28 mouse cellular contexts compared by ENCODE assay signal in genomic region chr7:18987100-18987499, GRCm38 (mm10). TPM values are rescaled to one million over a fixed set of nuclear protein-coding genes. Genes with fewer than 3 reads are reported as not detected.
"Had no signal": no experiment of that assay in that cellular context is flagged by ENCODE, and none has a peak within 500 bp of the region (broad histone marks: within the 10 kb centered on the region; RNA-seq: fewer than 3 reads in every experiment).

Gene Nanos2 (plus strand): TSS chr7:18987400.

- H3K4me2 ChIP-seq: heart, embryonic 11.5 days; heart, embryonic 12.5 days; heart, embryonic 13.5 days; heart, embryonic 15.5 days; hindbrain, embryonic 12.5 days; hindbrain, embryonic 13.5 days; hindbrain, embryonic 14.5 days; hindbrain, embryonic 15.5 days; intestine, embryonic 15.5 days; kidney, embryonic 15.5 days had no signal

- H3K9me3 ChIP-seq: heart, embryonic 12.5 days; heart, embryonic 13.5 days; heart, embryonic 15.5 days; hindbrain, embryonic 10.5 days; hindbrain, embryonic 12.5 days; hindbrain, embryonic 13.5 days; hindbrain, embryonic 15.5 days; intestine, embryonic 15.5 days; kidney, embryonic 15.5 days had no signal

- H3K9ac ChIP-seq: heart, embryonic 12.5 days; heart, embryonic 13.5 days; heart, embryonic 15.5 days; hindbrain, embryonic 12.5 days; hindbrain, embryonic 13.5 days; hindbrain, embryonic 14.5 days; hindbrain, embryonic 15.5 days; intestine, embryonic 15.5 days; kidney, embryonic 15.5 days had no signal

- H3K27ac ChIP-seq: heart, embryonic 13.5 days; heart, embryonic 15.5 days; hindbrain, embryonic 10.5 days; hindbrain, embryonic 12.5 days; hindbrain, embryonic 13.5 days; hindbrain, embryonic 14.5 days; hindbrain, embryonic 15.5 days; hindbrain, postnatal 0 days; intestine, embryonic 15.5 days; kidney, embryonic 15.5 days; kidney, postnatal 0 days; layer of hippocampus, adult 2 months; left cerebral cortex, adult 2 months had no signal

- H3K4me3 ChIP-seq: heart, embryonic 12.5 days; heart, embryonic 13.5 days; heart, embryonic 15.5 days; hindbrain, embryonic 10.5 days; hindbrain, embryonic 12.5 days; hindbrain, embryonic 13.5 days; hindbrain, embryonic 15.5 days; intestine, embryonic 15.5 days; kidney, embryonic 15.5 days; layer of hippocampus, adult 2 months; left cerebral cortex, adult 2 months had no signal

- ATAC-seq: hindbrain, embryonic 16.5 days; hindbrain, postnatal 0 days; inflammation-experienced regulatory T-cells, adult 6 months; intestine, embryonic 15.5 days; intestine, embryonic 16.5 days; intestine, postnatal 0 days had no signal

- H3K27me3 ChIP-seq: hindbrain, embryonic 15.5 days had no signal

- H3K36me3 ChIP-seq: heart, embryonic 12.5 days; heart, embryonic 13.5 days; heart, embryonic 15.5 days; hindbrain, embryonic 10.5 days; hindbrain, embryonic 12.5 days; hindbrain, embryonic 13.5 days; hindbrain, embryonic 15.5 days; intestine, embryonic 15.5 days; kidney, embryonic 15.5 days had no signal

RNA-seq across cellular contexts. Expression of gene Nanos2, which starts in this region (rescaled TPM):
- polyA plus RNA-seq: heart, embryonic 11.5 days; heart, embryonic 12.5 days; heart, embryonic 13.5 days; heart, embryonic 14.5 days; heart, embryonic 15.5 days; heart, embryonic 16.5 days; heart, postnatal 0 days; hindbrain, embryonic 11.5 days; inflammation-experienced regulatory T-cells, adult 6 months; intestine, embryonic 14.5 days; intestine, embryonic 15.5 days; intestine, embryonic 16.5 days; intestine, postnatal 0 days; kidney, adult 2 months; kidney, embryonic 14.5 days; kidney, embryonic 15.5 days; kidney, embryonic 16.5 days; large intestine, adult 2 months had no signal
